Mouse (Mus musculus) limb, embryonic 14.5 days (tissue): ENCODE measurements at regions not wholly inside any gene's neighbourhood (a gene's known extent, or its start where the extent isn't known, plus 50 kb on each side); places are given as distances from the start of the nearest gene placed in this dataset.

ENCODE experiments used
- ATAC-seq: fragments of 200-750 bp; cut with Nextera tagmentation; 2 replicates; pipeline ENCODE4 v1.8.0; 2017; ENCODE audit warnings: low read depth, moderate number of reproducible peaks, moderate TSS enrichment; ENCODE audit not compliant: low FRiP score
- DNase-seq: peaks from one replicate; pipeline ENCODE4 v3.0.0-alpha.2; 2015; ENCODE audit warnings: low spot score
- H3K27ac ChIP-seq: fragments of 300-500 bp; sonication (generic); replicated peaks from 2 replicates; pipeline ENCODE4 v1.5.1; 2014; ENCODE audit warnings: low read depth, mild to moderate bottlenecking, low read length, moderate library complexity, mixed read lengths
- H3K27me3 ChIP-seq: fragments of 300-500 bp; sonication (generic); 2 replicates; pipeline ENCODE4 v1.6.1; 2014; ENCODE audit warnings: low read length, mixed read lengths; ENCODE audit not compliant: control insufficient read depth, insufficient read depth
- H3K36me3 ChIP-seq: fragments of 300-500 bp; sonication (generic); 2 replicates; pipeline ENCODE4 v1.6.1; 2014; ENCODE audit warnings: mild to moderate bottlenecking, low read length, moderate library complexity, mixed read lengths; ENCODE audit not compliant: control insufficient read depth, insufficient read depth
- H3K4me1 ChIP-seq: fragments of 300-500 bp; sonication (generic); 2 replicates; pipeline ENCODE4 v1.6.1; 2014; ENCODE audit warnings: antibody characterized with exemption, low read length, mixed read lengths; ENCODE audit not compliant: control insufficient read depth, insufficient read depth
- H3K4me2 ChIP-seq: fragments of 300-500 bp; sonication (generic); replicated peaks from 2 replicates; pipeline ENCODE4 v1.6.1; 2014; ENCODE audit warnings: low read depth, mild to moderate bottlenecking, low read length, moderate library complexity; ENCODE audit not compliant: severe bottlenecking
- H3K4me3 ChIP-seq: fragments of 300-500 bp; sonication (generic); replicated peaks from 2 replicates; pipeline ENCODE4 v1.5.1; 2014; ENCODE audit warnings: low read length
- H3K9ac ChIP-seq: fragments of 300-500 bp; sonication (generic); 2 replicates; pipeline ENCODE4 v1.6.1; 2014; ENCODE audit warnings: mild to moderate bottlenecking, low read depth, low read length, moderate library complexity; ENCODE audit not compliant: severe bottlenecking
- H3K9me3 ChIP-seq: fragments of 300-500 bp; sonication (generic); 2 replicates; pipeline ENCODE4 v1.6.1; 2016; ENCODE audit warnings: low read length; ENCODE audit not compliant: control insufficient read depth
- POLR2A ChIP-seq: fragments of 200-500 bp; IDR thresholded peaks from 2 replicates; pipeline ENCODE4 v1.8.0; 2012; ENCODE audit warnings: inconsistent platforms, mild to moderate bottlenecking, moderate library complexity, borderline replicate concordance; ENCODE audit not compliant: insufficient read depth, insufficient read length; ENCODE audit errors: extremely low read depth
- WGBS: fragments of 180-500 bp; shearing (Covaris S2); extraction: QIAGEN DNeasy Blood & Tissue Kit; methylation state at CpG from one replicate; pipeline ENCODE4 v1.1.7; 2014; 5-methylcytosine and 5-hydroxymethylcytosine counted together

DNA sequence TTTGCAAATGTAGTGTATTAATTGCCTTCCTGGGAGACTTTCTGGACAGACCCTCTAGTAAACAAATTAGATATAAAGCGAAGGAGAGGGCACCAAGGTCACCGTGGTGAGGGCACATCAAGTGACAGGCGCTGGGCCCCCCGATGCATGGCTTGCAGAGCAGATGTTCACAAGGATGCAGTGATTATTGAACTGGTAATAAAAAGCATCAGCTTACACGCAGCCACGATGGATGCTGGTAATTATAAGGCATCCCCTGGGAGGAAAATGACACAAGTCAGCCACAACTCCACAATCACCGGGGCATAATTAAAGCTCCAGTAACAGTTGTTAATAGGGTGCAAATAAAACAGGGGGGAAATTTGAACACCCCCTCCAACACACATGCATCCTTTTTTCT, 217.5 kb upstream of the Dph6 start:
- no peak overlapping the region for H3K27ac ChIP-seq
- H3K9me3 ChIP-seq: no peaks in the 10 kb centered on the region
- H3K36me3 ChIP-seq: no peaks in the 10 kb centered on the region
- ATAC-seq: no peak
- no peak for DNase-seq
- no peak overlapping the region for H3K9ac ChIP-seq
- H3K4me2 ChIP-seq: no peak overlapping the region
- peaks cover 2% of the 10 kb centered on the region; the same call in 1 of the 2 replicates for H3K27me3 ChIP-seq
- WGBS: 12% methylated on average over 7 of the region's 7 CpGs
- TF ChIP-seq POLR2A: no peak
- H3K4me3 ChIP-seq: no peak overlapping the region
- peaks cover 2% of the 10 kb centered on the region; the same call in 1 of the 2 replicates for H3K4me1 ChIP-seq

DNA sequence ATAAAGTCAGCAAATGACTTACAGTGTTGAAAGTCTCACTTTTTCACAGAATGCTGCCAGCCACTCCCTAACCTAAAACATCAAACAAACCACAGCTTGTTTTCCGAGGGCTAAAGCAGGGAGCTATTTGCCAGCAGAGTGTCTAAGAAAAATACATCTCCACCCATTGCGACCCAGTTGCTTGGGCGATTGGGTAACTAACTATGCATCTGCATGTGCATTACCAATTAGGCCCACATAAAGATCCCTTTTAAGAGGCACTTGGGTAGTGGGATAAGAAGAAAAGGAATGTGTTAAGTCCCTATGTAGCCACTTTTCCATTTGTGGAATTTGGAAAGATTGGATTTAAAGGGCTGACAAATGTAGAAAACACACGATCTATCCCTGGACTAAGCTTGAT, 218.3 kb upstream of the Dph6 start:
- ATAC-seq: no peak
- DNase-seq: no peak
- H3K9me3 ChIP-seq: no peaks in the 10 kb centered on the region
- no peak overlapping the region for H3K9ac ChIP-seq
- 19% methylated on average over 4 of the region's 4 CpGs for WGBS
- no peak overlapping the region for H3K27ac ChIP-seq
- H3K4me1 ChIP-seq: peaks cover 2% of the 10 kb centered on the region; the same call in 1 of the 2 replicates
- TF ChIP-seq POLR2A: no peak
- H3K27me3 ChIP-seq: peaks cover 2% of the 10 kb centered on the region; the same call in 1 of the 2 replicates
- no peak overlapping the region for H3K4me3 ChIP-seq
- H3K36me3 ChIP-seq: no peaks in the 10 kb centered on the region
- no peak overlapping the region for H3K4me2 ChIP-seq

DNA sequence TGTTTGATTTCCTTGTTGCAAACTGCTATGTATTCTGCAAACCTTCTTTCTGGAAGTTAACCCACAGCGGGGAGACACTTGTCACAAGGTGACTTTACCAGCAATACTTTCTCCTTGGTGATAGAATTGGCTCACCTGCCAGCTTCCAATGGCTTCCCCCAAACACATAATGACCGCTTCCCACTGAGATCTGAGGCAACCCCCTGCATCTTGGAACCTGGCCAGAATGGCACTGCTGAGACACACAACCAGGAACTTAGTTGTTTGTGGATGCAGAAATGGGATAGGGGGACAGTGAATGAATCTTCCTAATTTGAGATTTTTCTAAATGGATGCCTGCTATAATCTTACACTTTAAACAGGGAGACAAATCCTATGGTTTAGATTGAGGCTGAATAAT, 224.3 kb upstream of the Dph6 start:
- Histone ChIP-seq H3K4me2 (no peak overlapping the region), H3K4me3 (no peak overlapping the region), H3K9me3 (no peaks in the 10 kb centered on the region), H3K36me3 (no peaks in the 10 kb centered on the region), H3K4me1 (no peaks in the 10 kb centered on the region), H3K9ac (no peak overlapping the region), H3K27me3 (no peaks in the 10 kb centered on the region; the same call in 1 of the 2 replicates), H3K27ac (no peak overlapping the region)
- ATAC-seq: no peak
- 48% methylated on average over 2 of the region's 2 CpGs for WGBS
- DNase-seq: no peak
- no peak for TF ChIP-seq POLR2A

DNA sequence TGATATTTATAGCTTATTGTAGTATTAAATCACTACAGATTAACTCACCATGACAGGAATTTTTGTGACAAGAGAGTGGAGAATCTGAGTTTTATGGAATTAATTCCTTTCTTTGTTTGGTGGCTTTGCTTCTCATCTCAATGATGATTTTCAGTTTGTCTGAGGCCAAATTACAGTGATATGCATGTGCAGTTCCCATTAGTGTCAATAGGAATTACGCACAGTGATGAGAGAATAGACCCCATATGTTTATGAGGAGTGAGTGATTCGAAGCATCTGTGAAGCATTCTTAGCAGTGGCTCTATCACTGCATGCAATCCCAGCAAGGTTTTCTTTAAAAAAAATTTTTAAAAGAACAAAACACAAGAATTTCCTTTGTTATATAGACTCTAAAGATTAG, 225.0 kb upstream of the Dph6 start:
- DNase-seq: no peak

DNA sequence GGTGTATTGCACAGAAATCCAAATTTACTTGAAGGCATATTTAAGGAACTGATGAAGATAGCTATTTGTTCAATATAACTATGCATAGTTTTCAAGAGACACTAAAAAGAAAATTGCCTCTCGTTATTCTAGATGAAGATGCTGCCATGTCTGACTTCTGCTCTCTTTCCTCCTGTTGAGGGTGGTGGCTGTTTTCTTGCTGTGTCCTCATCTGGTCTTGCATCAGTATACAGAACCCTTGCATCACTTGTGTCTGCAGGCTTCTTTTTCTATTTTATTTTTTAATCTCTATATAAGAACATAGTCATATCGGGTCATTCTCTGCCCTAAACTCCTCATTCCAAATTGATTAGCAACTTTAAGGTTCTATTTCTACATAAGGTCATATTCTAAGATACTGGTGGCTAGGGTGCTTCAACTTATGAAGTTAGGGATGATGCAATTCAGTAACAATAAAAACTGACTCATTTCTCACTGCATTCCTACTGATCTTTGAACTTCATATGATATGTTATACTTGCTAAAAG, 231.0 kb upstream of the Dph6 start:
- TF ChIP-seq POLR2A: no peak
- Histone ChIP-seq H3K4me2 (no peak overlapping the region), H3K4me3 (no peak overlapping the region), H3K9ac (no peak overlapping the region), H3K27ac (no peak overlapping the region), H3K36me3 (no peaks in the 10 kb centered on the region), H3K4me1 (no peaks in the 10 kb centered on the region), H3K9me3 (no peaks in the 10 kb centered on the region), H3K27me3 (no peaks in the 10 kb centered on the region)
- no peak for ATAC-seq
- 88% methylated on average over 2 of the region's 2 CpGs for WGBS
- no peak for DNase-seq

More for the DNA sequence above, 225.0 kb upstream of the Dph6 start:
- Histone ChIP-seq H3K4me3 (no peak overlapping the region), H3K27ac (no peak overlapping the region), H3K4me1 (no peaks in the 10 kb centered on the region), H3K4me2 (no peak overlapping the region), H3K9me3 (no peaks in the 10 kb centered on the region), H3K9ac (no peak overlapping the region), H3K27me3 (no peaks in the 10 kb centered on the region; the same call in 1 of the 2 replicates), H3K36me3 (no peaks in the 10 kb centered on the region)
- WGBS: 61% methylated on average over 2 of the region's 2 CpGs
- TF ChIP-seq POLR2A: no peak
- no peak for ATAC-seq

DNA sequence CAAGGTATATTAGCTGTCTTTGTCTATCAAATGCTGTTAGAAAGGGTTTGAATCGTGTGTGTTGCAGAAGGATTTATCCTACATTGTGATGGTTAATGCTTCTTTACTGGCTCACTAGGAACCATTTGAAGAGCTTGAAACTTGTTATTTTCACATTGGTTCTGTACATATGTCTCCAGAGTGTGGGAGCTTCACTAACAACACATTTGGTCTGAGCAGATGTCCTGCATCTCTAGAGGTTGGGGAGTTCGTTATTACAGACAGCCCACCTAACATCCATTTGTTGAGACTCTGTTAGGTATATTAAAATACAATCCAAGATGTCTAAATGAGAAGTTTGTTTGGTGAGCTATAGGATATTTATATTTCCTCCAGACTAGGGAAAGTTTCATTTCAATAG, 244.0 kb upstream of the Dph6 start:
- WGBS: 76% methylated on average over 2 of the region's 2 CpGs
- H3K9ac ChIP-seq: no peak overlapping the region
- H3K4me2 ChIP-seq: no peak overlapping the region
- no peaks in the 10 kb centered on the region for H3K9me3 ChIP-seq
- no peaks in the 10 kb centered on the region for H3K36me3 ChIP-seq
- TF ChIP-seq POLR2A: no peak
- DNase-seq (no peak), ATAC-seq (no peak)
- no peak overlapping the region for H3K27ac ChIP-seq
- H3K27me3 ChIP-seq: no peaks in the 10 kb centered on the region
- no peak overlapping the region for H3K4me3 ChIP-seq
- H3K4me1 ChIP-seq: no peaks in the 10 kb centered on the region
